Mouse (Mus musculus): ENCODE data around the gene Slc16a5.
A peak's percentile ranks its signal among the peaks of the same experiment; 100 is the strongest.

The Slc16a5 gene

DNA sequence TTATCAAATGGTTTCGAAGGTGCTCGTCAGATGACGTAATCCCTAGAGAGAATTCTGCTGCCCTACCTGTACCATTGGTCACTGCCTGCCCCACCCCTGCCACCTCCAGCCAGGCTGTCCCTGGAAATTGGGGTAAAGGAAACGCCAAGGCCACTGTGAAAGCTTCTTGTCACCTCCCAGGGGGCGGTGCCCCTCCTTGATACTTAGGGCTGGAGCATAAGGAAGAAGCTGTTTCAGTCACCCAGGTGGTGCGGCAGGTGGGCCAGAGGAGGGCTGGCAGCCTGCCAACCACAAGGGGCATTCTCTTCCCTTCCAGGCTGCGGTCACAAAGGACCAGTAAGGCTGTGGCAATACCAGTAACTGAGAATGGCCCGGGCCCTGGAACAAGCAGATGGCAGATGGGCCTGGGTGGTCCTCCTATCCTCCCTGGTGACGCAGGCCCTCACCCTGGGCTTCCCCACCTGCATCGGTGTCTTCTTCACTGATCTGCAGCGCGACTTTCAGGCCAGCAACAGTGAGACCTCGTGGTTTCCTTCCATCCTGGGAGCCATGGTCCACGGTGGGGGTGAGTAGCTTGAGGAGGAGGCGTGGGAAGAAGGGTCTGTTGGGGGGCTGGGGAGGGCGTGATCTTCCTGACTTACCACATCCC is at the start of gene Slc16a5:
Gene Slc16a5 (plus strand): TSS at position 232 of the 649 bp plus-strand sequence.
- no peak for DNase-seq (ENCODE audit: low spot score in 2 of 2)

DNA sequence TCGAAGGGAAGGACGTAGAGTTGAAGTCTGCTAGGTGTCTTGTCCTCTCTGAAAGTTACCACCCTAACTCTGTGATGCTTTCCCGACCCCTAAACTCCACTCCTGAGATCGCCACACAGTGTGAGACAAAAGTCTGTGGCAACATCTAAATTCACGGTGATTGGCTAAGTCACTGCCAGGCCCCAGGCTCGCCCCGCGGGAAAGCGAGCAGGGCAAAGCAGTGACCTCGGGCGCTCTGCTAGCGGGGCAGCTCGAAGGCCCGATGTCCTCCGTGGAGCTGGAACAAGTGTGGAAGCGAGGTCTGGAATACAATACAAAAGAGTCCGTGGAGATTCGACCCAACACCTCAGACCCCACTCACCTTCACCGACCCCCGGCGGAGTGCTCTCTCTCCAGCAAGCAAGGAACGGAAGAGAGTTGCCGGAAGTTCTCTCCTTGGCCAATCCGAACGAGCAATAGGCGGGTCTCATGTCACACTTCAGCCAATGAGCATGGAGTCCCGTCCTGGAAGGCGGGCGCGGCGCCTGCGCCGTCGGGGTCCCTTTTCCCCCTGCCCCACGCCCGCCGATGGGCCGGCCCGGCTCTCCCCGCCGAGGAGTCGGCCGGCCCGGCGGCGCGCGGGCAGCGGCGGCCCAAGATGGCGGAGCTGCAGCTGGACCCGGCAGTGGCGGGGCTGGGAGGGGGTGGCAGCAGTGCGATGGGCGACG is 42.6 kb upstream of the Slc16a5 start, which contains the start of the genes Atp5h and Kctd2:
Gene Atp5h (minus strand): TSS at position 432 of the 707 bp plus-strand sequence.
Gene Kctd2 (plus strand): TSS at position 598 of the 707 bp plus-strand sequence.
- peak; percentile 87 to 89 for DNase-seq (ENCODE audit: low spot score in 2 of 2)

DNA sequence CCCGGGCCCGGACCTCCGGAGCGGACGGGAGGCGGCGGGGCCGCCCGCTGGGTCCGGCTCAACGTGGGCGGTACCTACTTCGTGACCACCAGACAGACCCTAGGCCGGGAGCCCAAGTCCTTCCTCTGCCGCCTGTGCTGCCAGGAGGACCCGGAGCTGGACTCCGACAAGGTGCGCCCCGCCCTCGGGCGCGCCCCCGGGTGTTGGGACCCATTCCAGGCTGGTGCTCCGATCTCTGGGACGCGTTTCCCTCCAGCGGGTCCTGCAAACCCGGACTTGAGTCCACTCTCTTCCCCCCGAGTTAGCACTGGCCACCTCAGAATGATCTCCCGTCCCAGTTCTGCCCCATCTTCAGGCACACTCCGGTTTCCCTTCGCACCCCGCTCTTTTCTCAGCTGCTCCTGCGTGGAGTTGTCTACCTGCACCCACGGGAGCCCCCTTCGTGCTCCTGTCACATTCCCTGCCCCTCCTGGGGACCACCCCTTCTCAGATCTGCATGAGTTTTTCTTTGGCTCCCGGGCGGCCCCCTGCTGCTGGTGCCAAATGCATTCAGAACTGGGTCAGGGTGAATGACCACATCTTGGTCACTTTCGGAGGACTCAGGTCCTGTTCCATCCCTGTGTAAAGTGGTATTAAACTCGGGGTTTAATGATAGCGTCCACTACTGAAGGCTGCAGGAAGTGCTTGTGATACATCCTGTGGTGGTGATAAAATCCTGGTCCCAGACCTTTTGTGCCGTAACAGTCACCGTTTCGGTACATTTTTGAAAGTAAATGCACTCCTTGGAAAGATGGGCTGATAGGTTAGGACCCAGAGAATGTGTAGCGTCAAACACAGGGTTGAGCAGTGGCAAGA is 41.7 kb upstream of the Slc16a5 start:
- DNase-seq (ENCODE audit: low spot score in 2 of 2), result peak; percentile 31 to 38

DNA sequence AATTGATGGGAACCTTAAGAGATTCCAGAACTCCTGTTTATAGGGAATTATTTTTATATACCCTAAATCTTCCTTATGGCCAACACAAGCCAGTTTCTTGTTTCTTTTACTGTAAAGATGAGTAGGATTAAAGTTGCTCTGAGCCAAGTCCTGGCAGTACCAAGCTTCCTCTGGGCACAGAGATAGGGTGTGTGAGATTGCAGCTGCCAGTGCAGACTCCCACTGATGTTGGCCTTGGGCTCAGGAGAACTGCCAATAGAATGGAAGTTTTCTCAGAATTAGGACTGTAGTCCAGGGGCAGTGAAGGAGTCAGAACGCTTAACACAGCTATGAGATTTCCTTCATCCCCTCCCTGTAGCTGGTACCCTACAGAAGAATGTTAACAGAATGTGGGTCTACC is 40.9 kb upstream of the Slc16a5 start:
- no peak for DNase-seq (ENCODE audit: low spot score in 2 of 2)

DNA sequence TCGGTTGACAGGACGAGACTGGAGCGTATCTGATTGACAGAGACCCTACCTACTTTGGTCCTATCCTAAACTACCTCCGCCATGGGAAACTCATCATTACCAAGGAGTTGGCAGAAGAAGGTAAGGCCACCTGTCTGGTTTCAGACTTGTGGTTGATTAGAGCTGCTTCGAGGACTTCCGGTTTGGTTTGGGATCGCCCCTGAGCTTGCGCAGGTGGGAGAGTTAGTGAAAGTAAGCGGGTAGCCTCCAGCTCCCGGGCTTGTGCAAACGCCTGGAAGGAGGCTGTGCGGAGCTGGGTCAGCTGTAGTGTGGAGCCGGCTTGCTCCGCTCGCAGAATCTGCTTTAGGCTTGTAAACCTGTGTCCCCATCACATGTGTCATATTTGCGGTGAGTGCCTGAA is 40.3 kb upstream of the Slc16a5 start:
- no peak for DNase-seq (ENCODE audit: low spot score in 2 of 2)

DNA sequence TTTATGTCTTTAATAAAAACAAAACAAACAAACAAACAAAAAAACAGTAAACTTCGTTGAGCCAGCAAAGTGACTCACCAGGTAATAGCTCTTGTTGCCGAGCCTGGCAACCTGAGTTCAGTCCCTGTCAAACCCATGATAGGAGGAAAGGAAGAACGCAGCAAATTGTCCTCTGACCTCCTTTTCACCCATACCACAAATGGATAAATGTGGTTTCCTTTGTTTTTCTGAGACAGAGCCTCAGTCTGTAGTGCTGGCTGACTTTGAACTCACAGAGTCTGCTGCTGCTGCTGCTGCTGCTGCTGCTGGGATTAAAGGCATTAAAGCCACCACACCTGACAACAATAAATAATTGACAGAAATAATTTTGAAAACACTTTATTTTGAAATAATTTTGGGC is 39.2 kb upstream of the Slc16a5 start:
- no peak for DNase-seq (ENCODE audit: low spot score in 2 of 2)

DNA sequence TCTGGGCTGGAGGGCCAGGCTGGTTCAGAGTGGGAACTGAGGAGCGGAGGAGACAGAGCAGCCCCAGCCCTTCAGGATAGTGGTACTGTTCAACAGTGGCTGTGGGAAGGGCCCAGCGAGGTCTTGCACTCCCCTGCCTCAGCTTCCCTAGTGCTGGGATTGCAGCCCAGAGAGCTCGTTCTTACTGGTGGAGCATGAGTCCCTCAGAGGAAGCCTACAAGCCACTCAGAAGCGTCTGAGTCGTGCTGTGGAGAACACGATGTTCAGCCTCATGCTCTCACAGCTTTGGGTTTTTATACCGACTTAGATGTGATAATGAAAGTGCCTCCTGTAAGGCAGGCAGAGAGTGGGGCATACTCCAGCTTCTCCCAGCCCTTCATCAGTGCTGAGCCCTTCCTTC is 37.6 kb upstream of the Slc16a5 start:
- no peak for DNase-seq (ENCODE audit: low spot score in 2 of 2)

DNA sequence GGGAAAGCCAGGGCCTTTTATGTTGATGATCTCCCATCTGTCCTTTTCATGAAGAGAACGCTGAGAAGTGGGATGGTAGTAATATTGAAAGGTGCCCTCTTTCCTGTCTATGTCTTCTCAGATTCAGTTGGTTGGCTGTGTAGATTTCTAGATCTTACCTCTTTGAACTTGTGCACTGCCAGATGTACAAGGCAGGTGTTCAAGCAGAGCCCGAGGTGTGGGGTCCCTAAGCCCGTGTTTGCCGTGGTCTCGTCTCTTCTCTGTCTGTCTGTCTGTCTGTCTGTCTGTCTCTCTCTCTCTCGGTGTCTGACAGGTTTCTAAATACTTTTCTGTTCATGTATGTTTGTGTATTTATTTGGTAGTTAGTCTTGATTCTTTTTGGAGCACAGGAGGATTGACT is 36.6 kb upstream of the Slc16a5 start:
- no peak for DNase-seq (ENCODE audit: low spot score in 2 of 2)

DNA sequence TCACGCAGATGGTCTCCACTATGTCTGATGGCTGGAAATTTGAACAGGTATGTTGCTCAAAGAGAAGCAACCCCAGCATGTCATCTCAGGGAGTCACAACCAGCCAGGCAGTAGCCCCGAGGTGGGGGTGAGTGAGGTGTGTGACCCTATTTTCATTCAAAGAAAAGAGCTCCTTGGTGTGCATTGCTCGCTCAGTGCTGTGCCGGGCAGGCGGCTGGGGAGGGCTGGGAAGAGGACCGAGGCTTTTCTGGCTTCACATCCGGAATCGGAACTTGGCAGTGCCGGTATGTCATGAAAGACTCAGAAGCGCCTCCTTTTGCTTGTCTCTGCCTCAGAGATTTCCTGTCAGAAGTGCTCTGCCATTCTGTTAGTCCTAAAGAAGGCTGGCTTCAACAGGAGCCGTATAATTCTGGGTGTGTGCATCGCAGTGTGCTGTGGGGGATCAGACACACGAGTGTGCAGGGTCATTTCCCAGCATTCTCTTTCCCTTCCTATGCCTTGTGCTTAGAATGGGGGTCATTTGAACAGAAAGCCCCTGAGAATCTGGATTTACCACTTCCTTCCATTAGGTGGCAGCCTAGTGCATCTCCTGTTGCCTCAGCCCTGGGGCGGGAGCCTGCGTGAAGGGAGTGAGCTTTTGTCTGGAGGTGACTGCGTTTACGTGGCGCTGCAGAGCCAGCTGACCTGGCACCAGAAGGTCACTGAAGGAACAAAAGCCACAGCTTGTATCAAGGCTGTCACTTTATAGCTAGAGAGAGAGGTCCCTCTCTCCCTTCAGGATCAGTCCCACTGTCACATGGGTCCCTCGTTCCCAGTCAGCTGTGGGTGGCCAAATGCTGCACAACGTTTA is 34.6 kb upstream of the Slc16a5 start:
- DNase-seq (ENCODE audit: low spot score in 2 of 2), result peak in 1 of 2 experiments; percentile 51

DNA sequence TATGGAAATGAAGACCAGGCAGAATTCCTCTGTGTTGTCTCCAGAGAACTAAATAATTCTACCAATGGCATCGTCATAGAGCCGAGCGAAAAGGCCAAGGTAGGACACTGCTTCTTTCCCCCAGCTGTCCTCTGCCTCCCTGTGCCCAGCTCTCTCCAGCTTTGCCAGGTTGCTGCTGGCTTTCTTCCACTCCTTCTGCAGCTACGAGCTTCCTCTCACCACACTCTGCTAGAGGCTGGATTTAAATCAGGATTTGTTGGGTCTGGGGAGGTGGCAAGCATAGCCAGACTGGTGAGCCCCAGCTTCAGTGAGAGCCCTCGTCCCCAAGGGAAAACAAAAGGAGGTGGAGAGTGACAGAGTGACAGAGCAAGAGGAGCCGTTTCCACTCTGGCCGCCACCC is 33.0 kb upstream of the Slc16a5 start:
- no peak for DNase-seq (ENCODE audit: low spot score in 2 of 2)

DNA sequence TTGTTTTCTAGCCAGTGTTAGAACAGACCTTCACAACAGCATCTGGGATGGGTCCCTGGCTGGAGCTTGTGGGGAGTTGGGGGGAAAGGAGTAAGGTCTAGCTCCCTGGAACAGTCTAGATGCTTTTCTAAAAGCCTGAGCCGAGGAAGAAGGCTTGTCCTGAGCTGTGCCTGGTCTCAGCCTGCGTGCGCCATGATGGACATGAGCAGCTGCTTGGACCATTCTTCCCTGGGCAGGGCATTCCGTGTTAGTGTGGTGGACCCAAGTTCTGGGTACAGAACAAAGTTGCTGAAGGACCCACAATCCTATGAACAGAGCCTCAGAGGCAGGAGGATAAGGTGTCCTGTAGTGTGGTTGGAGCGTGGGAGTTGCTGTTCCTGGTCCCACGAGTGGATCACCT is 31.7 kb upstream of the Slc16a5 start:
- no peak for DNase-seq (ENCODE audit: low spot score in 2 of 2)

DNA sequence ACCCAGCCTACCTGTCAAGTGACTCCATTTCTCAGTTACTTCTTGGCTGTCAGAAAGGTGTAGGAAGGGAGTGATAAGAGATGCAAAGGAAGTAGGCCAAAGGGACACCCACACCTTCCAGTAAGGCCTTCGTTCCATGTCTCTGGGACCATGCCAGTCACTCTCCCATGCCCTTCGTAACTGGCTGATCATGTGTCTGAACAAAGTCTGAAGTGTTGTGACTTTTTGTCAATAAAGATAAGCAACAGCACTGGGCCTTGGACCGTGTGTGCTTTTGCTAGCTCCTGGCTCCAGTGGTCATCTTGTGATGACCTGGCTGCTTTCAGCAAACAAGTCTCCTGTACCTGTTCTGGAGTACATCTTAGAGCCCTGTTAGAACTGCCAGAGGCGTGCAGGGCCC is 29.5 kb upstream of the Slc16a5 start:
- DNase-seq (ENCODE audit: low spot score in 2 of 2), result no peak

DNA sequence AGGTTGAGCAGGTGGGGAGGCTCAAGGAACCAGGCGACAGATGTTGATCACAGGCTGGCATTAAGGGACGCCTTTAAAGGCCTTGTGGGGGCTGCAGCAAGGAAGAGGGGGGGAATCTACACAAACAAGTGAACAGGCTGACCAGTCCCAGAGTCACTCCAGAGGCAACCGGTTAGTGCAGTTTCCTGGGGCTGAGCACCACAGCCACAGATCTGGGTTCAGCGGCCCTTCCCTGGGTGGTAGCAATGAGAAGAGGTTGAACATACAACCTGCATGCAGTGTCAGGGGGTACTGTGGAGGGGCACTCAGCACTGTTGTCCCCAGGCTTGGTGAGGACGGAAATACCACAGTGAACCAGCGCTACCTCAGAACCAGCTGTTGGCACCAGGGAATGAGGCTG is 28.9 kb upstream of the Slc16a5 start:
- no peak for DNase-seq (ENCODE audit: low spot score in 2 of 2)

DNA sequence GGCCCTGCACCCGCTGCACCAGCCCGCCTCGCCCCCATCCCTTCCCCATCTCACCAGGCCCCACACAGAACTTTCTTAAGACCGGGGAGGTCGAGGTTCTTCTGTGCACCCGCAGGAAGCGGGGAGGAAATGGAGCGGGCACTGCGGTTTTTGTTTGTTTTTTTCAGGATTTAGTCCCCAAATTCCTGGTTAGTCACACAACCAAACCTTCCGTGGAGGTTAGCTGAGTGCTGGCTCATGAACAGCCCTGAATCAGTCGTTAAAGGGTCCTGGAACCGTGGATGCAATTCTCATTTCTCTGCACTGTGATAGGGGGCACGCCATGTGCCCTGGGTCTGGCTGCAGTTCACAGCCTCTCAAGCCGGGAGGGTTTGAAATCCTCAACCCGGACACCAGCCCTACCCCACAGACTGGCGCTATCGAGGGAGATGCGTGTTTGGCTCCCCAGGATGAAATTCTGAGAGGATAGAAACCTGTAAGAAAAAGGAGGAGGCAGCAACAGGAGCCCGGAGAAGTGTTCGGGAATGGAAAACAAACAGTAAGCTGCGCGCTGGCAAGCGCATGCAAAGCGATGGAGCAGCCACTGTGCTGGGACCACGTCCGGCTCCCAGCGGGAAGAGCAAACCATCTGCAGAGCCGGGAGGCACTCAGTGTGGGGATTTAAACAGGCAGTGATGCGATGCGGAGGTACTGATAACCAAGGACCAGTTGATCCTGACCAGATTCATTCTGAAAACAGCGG is 26.5 kb upstream of the Slc16a5 start:
- DNase-seq (ENCODE audit: low spot score in 2 of 2), result no peak

DNA sequence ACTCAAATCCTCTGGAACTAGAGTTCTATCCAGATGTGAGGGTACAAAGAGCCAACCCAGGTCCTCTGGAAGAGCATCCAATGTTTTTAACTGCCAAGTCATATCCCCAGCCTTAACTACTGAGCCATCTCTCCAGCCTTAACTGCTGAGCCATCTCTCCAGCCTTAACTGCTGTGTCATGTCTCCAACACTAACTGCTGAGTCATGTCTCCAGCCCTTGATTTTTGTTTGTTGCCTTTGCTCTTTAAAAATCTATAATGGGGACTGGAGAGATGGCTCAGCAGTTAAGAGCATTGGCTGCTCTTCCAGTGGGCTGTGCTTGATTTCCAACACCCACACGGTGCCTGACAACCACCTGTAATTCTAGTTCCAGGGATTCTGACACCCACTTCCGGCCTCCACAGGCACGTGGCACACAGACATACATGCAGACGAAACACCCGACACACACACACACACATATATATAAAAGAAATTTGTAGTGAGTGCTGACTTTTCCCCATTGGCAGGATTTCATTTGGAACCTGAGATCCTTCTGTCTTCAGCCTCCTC is 24.6 kb upstream of the Slc16a5 start:
- no peak for DNase-seq (ENCODE audit: low spot score in 2 of 2)

DNA sequence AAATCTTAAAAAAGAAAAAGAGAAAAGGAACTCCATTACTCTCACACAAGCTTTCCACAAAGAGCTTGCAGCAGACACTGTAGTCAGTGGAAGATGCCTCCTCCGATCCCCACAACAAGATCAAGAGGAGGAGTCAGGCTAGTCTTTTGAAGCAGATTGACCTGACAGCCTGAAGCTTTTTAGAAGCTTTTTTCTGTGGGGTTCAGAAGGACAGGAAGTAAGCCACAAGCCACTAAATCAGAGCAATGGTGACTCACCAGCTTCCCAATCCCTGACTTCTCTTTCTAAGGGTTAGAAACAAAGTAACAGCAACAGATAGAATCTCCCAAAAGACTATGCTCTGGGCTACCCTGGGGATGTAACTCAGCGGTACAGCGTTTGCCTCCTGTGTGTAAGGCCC is 22.9 kb upstream of the Slc16a5 start:
- no peak for DNase-seq (ENCODE audit: low spot score in 2 of 2)

DNA sequence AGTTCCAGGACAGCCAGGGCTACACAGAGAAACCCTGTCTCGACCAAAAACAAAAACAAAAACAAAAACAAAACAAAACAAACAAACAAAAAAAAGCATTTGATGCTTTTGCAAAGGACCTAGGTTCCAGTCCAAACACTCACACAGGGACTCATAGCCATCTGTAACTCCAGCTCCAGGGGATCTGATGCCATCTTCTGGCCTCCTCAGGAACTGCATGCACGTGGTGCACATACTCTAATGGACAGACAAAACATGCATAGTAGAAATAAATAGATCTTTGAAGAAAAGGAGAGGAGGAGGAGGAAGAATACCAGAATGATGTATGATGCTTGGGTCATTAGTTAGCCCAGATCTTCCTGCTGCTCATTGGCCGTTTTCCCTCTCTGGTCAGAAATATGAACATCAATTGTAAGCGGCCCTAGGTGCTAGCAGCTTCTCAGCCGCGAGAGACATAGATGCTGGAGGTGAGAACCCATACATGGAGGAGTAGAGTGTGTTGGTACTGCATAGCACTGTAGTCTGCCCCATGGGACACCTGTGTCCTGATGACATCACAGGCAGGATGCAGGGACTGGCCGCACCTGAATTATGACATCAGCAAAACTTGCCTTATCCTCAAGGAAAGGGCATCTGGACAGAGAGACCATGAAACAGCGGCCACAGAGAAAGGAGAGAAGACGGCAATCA is 22.2 kb upstream of the Slc16a5 start, which contains the start of gene Trim80:
Gene Trim80 (plus strand): TSS at position 640 of the 690 bp plus-strand sequence.
- no peak for DNase-seq (ENCODE audit: low spot score in 2 of 2)

DNA sequence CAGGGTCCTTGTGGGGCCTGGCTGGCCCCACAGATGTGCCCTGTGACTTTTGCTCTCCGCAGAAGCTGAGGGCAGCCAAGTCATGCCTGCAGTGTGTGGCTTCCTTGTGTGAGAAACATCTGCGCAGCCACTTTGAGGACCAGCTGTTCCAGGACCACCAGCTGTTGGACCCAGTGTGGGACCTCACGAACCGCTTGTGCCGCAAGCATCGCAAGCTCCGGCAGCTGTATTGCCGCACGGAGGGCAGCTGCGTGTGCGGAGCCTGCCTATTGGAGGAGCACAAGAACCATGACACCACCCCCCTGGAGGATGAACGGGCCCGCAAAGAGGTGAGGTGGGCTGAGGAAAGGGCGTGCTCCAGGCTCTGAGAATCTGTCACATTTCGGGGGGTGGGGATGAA is 20.9 kb upstream of the Slc16a5 start:
- DNase-seq (ENCODE audit: low spot score in 2 of 2), result no peak

DNA sequence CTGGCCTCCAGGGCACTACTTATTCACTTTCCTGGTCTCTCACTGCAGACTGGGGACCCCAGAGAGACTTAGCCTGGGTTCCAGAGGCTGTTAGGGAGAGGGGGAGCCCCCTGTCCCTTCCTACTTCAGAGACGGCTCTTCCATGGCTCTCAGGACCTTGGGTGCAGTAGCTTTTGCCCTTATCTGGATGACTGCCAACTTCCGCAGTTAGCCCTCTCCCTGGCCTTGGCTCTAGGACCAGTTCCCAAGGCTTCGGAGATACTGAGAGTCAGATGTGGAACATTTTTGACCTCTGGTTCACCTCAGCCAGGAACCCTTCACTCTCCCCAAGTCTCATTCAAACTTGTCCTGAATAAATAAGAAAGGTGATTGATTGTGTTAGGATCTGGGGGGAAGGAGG is 15.4 kb upstream of the Slc16a5 start:
- DNase-seq (ENCODE audit: low spot score in 2 of 2), result no peak

Measured in spleen, postnatal 14 days (tissue).